Mouse (Mus musculus) G1E (cell line): ENCODE results near the gene Lamb2.

ENCODE experiments used
- CTCF ChIP-seq: IDR thresholded peaks from 2 replicates; pipeline ENCODE4 v1.5.1; 2012; ENCODE audit warnings: low read depth, low read length, inconsistent platforms, mixed read lengths
- GATA1 ChIP-seq: IDR thresholded peaks from 2 replicates; pipeline ENCODE4 v1.6.1; 2012; ENCODE audit warnings: borderline replicate concordance, low read length, inconsistent platforms, mixed read lengths
- GATA2 ChIP-seq: IDR thresholded peaks from 2 replicates; pipeline ENCODE4 v1.6.1; 2012; ENCODE audit warnings: low read depth, low read length, inconsistent platforms, borderline replicate concordance

GRCm38 (mm10) chr9:108469845-108470244, 9.7 kb upstream of the Lamb2 start:
- TF ChIP-seq CTCF (no peak), GATA1 (no peak), GATA2 (no peak)
